Mouse (Mus musculus): Measurements from ENCODE around the gene Slc37a4.
"Not testable (repeated sequence)": the region's sequence is repeated elsewhere in the genome, so short reads cannot be mapped to it uniquely, and the experiment has no call there.

Gene Slc37a4

GRCm38 (mm10) chr9:44399114-44399794 is 2.6 kb downstream of the Slc37a4 start:
- DNase-seq = peak; percentile 18 to 55

DNA sequence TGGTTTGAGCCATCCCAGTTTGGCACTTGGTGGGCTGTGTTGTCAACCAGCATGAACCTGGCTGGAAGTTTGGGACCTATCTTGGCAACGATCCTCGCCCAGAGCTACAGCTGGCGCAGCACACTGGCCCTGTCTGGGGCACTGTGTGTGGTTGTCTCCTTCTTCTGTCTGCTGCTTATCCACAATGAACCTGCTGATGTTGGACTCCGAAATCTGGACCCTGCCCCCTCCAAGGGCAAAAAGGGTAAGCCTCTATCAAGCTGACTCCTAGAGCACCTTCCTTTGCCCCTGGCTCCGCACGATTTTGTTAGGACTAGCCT is 3.1 kb downstream of the Slc37a4 start:
- peak; percentile 49 to 70 for DNase-seq

DNA sequence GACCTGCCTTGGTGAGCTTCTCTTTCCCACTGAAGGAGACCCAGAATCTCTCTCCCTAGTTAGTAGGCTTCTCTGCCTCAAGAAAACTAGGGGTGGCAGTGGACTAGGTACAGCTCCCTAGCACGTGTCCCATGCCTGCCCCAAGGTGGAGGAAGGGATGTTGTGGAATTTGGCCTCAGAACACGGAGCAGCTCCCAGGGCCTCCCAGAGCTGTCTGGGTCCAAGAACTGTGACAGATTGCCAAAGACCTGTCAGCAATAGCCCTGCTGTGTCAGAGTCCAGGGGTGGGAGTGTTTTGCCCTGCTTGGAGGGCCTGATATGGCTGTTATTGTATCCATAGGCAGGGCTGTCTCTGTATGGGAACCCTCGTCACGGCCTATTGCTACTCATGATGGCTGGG is 4.4 kb downstream of the Slc37a4 start:
- peak; percentile 74 to 93 for DNase-seq

GRCm38 (mm10) chr9:44405011-44405410 is 8.4 kb downstream of the Slc37a4 start:
- no peak for DNase-seq

DNA sequence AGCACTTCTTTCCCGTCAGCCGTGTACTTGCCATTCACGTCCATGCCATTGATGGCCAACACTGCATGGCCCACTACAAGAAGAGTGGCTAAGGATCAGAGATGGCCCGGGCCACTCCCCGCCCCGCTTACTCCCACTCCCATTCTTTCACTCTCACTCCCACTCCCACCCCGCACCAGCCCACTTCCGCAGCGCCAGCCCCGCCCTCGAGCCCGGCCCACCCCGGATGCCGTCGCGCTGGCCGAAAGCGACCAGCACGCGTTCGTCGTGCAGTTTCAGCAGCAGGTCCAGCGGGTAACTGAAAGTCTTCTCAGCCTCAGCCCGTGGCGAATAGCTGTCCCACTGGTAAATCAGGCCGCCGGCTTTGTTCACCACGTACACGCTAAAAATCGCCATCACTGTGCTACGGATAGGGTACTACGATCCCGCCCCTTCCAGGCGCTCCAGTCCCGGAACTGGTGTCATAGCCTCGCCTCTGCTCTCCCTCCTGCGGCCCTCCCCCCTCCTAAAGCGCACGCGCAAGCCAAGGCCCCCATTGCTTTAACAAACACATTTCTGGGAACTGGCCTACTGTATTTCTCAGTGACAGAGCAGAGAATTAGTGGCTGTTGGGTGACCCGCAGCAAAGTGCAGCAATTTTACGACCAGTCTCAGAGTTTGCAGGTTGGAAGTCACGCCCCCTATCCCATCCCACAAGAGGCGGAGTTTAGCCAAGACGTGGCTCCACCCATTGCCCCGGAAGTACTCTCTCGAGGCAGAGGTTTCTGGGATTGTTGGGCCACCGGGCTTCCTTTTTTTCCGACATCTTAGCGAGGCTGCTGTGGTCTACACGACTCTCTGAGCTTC is 10.5 kb downstream of the Slc37a4 start, which contains the start of the genes Rps25 and Trappc4:
Gene Rps25, plus strand, starts transcription at position 234 of the 846 bp plus-strand sequence.
Gene Trappc4, minus strand, starts transcription at position 695 of the 846 bp plus-strand sequence.
- peak; percentile 95 to 97 for DNase-seq

DNA sequence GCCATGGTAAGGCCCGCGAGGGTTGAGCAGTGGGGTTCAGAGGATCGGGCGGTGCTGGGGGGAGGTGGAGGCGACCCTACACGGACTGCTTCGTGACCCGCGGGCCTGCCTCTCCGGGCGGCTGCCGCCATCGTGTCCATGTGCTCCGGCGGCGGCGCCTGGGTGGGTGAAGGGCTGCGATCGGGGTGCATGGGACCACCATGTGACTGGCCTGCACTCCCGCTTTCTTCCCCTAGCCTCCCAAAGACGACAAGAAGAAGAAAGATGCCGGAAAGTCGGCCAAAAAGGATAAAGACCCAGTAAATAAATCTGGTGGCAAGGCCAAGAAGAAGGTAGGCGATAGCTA is 11.1 kb downstream of the Slc37a4 start:
- DNase-seq = no peak

DNA sequence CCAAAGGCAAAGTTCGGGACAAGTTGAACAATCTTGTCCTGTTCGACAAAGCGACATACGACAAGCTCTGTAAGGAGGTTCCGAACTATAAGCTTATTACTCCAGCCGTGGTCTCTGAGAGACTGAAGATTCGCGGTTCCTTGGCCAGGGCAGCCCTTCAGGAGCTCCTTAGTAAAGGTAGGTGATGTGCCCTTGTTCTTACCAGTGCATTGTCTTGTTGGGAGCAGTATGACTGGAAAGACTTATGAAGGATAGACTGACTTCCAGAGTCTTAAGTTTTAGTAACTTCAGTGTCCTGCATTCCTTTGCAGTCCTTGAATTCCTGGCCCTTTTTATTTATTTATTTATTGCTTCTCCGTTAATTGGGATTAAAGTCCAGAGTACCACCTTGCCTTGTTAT is 12.0 kb downstream of the Slc37a4 start:
- DNase-seq = not testable (repeated sequence)

DNA sequence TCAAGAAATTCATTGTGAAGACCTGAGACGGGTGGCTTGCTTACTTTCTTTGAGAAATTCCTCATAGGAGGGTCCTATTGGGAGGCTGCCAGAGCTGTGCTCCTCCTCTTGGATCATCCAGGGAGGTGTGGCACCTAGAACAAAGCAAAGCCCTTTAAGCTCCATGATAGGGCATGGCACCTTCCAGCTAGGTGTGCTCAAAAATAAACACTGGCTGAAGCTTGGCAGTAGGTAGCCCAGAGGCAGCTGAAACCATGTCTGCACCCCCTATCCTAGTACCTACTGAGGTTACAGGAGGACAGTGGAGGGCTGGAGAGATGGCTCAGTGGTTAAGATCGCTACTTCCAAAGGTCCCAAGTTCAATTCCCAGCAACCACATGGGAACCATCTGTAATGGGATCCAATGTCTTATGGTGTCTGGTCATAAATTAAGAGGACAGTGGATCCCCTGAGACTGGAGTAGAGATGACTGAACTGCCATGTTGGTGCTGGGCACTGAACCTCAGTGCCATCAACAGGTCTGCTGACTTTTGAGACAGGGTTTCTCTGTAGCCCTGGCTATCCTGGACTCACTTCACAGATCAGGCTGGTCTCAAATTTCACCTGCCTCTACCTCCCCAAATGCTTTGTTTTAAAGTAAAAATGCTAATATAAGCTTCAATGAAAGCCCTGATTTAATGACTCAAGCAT is 14.1 kb downstream of the Slc37a4 start:
- DNase-seq = no peak

DNA sequence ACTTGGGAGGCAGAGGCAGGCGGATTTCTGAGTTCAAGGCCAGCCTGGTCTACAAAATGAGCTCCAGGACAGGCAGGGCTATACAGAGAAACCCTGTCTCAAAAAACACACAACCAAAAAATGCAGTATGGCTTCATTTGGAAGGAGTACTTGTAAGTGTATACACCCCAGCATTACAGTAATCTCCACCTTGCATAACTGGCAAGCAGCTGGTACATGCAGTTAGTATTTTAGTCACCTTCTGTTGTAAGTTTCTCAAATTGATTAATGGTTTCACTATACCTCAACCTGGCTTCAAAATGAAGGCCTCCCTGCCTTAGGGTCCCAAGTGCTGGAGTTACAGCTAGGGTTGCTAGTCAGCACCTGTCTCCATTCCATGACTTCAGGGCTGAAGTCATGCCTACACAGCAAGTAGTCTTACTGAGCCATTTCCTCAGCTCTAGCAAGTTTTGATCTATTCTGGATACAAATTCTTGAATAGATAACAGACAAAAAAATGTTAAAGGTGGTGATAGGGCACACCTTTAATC is 15.0 kb downstream of the Slc37a4 start:
- no peak for DNase-seq

- no peak for DNase-seq
Observed at GRCm38 (mm10) chr9:44412306-44412705, 15.7 kb downstream of the Slc37a4 start.

DNA sequence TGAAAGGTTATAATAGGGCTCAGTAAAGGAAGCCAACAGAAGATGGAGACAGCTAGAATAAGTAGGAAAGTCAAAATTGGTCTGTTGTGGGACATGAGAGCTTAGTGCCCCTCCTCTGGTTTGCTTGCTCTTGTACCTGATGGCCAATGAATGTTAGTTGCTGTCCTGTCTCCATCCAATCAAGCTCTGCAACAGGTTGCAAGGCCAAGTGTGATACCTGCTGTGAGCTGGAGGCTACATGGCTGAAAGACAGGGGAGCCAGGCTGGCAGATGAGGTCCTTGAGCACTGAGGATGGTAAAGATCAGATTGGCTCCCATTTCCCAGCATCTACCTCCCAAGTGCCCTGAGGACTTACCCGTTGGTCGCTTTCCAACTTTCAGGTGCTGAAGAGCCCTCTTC is 16.1 kb downstream of the Slc37a4 start:
- no peak for DNase-seq

DNA sequence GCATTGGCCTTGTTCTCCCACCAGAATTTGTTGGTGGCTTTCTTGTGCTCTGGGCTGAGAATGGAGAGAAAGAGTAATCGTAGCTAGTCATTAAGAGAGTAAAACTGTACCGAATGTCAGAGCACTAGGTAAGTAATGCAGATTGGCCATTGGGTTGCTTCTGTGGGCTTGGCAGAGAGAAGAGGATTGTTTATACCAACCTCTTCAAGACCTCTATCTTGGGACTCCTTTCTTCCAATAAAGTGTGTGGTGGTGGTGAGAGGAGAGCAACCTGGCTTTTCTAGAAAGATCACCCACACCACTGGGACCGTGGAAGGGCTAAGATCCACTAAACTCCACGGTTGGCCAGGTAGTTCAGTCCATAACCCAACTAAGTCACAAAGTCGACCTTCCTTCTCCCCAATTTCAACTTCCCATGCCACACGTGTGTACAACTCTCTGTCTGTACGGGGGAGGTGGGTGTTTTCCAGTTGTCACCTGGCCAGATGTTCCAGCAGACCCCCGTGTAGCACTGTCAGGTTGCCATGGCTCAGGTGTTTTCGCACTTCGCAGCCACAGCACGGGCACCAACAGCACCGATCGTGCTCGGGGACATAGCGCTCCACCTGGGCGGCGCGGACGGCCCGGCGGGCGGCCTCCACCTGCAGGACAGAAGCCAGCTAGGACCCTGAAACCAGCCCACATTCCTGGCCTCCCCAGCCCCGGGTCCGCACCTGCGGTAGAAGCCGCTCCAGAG is 20.7 kb downstream of the Slc37a4 start:
- DNase-seq = no peak

- DNase-seq = peak; percentile 97
Observed at GRCm38 (mm10) chr9:44417892-44418363, 21.3 kb downstream of the Slc37a4 start.

DNA sequence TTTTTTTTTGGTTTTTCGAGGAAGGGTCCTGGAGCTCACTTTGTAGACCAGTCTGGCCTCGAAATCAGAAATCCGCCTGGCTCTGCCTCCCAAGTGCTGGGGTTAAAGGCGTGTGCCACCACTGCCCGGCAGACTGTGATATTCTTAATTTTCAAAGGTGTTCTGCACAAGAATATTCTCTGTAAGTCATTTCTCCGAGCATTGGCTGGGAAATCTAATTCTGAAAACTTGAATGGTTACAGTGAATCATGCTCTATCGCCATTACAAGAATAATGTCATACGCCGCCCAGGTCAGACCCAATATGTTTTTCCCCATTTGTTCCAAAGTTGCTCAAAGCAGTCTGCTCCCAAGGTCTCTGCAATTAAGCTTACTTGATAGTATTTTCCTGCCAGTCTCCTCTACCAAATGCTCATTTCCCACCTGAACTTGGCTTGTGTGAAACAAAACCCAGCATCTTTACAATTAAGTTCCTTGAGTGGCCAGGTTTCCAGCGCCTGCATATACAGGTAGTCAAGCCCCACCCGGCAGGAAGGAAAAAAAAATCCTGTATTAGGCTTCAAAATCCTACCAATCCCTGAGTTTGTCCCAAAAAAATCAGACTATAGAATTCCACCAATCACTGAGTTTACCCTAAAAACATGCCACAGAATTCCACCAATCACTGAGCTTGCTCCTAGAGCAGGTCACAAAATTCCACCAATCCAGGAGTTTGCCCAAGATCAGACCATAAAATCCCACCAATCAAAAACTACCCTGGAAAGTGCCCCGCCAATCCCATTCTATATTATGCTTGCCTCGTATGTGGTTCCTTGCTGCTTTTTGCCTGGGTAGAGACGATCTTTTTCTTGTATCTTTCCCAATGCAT is 22.1 kb downstream of the Slc37a4 start, which contains the start of gene Ccdc84:
Gene Ccdc84, minus strand, starts transcription at position 51 of the 867 bp plus-strand sequence.
- no peak for DNase-seq

DNA sequence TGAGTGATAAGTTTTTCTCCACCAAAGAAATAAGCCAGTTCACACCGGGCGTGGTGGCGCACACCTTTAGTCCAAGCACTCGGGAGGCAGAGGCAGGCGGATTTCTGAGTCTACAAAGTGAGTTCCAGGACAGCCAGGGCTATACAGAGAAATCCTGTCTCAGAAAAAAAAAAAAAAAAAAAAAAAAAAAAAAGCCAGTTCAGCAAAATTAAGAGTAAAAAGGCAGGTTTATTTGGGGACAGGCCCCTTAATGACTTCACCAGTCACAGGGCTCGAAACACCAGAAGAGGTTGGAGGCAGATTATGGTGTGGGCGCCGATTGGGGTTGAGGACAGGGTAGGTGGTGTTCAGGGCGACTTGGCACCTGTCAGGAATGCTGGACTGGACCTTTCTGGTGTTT is 23.1 kb downstream of the Slc37a4 start:
- not testable (repeated sequence) for DNase-seq

GRCm38 (mm10) chr9:44420280-44420898 is 23.7 kb downstream of the Slc37a4 start:
- DNase-seq = no peak

GRCm38 (mm10) chr9:44423576-44423975 is 26.9 kb downstream of the Slc37a4 start:
- DNase-seq = no peak

- no peak for DNase-seq
Observed at GRCm38 (mm10) chr9:44432577-44433185, 36.0 kb downstream of the Slc37a4 start.

DNA sequence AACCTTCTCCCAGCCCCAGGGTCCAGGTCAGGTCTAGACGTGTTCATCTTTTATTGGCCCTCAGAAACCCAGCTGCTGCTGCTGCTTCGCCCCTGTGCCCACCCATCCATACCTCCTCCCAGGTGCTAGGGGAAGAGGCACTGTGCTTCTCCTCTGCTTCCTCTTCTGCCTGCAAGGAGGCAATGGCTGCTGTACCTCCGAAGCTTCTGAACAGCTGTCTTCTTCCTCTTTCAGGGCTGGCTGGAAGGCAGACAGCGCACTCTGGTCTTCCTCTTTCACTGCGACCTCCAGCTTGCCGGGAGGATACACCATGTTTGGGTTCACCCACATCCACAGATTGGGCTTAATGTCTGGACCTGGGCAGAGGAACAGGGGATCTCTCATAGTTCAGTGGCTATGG is 39.1 kb downstream of the Slc37a4 start:
- no peak for DNase-seq

- DNase-seq = no peak
Observed at GRCm38 (mm10) chr9:44440961-44441360, 44.3 kb downstream of the Slc37a4 start, which contains the start of gene Foxr1. Foxr1 (minus strand) TSS chr9:44441136.

All from kidney, postnatal 25 days (tissue).